Mouse (Mus musculus): ENCODE measurements at regions not wholly inside any gene's neighbourhood (a gene's known extent, or its start where the extent isn't known, plus 50 kb on each side); places are given as distances from the start of the nearest gene placed in this dataset.
A peak's percentile ranks its signal among the peaks of the same experiment; 100 is the strongest.

GRCm38 (mm10) chr17:85877426-85877825, 189.4 kb upstream of the Six2 start:
- Histone ChIP-seq H3K27ac (replicated peaks) (no peak overlapping the region), H3K4me3 (no peak overlapping the region), H3K4me2 (replicated peaks) (no peak overlapping the region), H3K9ac (replicated peaks) (no peak overlapping the region), H3K9me3 (no peaks in the 10 kb centered on the region), H3K36me3 (no peaks in the 10 kb centered on the region), H3K27me3 (peaks cover 33% of the 10 kb centered on the region), H3K4me1 (peaks cover 28% of the 10 kb centered on the region)
- no peak for ATAC-seq (ENCODE audit: low FRiP score, low read depth)
- 37% methylated on average over 3 of the region's 3 CpGs for WGBS

GRCm38 (mm10) chr17:85876853-85877252, 188.8 kb upstream of the Six2 start:
- peaks cover 31% of the 10 kb centered on the region for H3K27me3 ChIP-seq
- no peak overlapping the region for H3K9ac ChIP-seq (replicated peaks)
- 75% methylated on average over 10 of the region's 10 CpGs for WGBS
- H3K4me3 ChIP-seq: no peak overlapping the region
- no peak overlapping the region for H3K27ac ChIP-seq (replicated peaks)
- peaks cover 22% of the 10 kb centered on the region for H3K4me1 ChIP-seq
- no peaks in the 10 kb centered on the region for H3K9me3 ChIP-seq
- no peak overlapping the region for H3K4me2 ChIP-seq (replicated peaks)
- H3K36me3 ChIP-seq: no peaks in the 10 kb centered on the region
- ATAC-seq (ENCODE audit: low FRiP score, low read depth): no peak

GRCm38 (mm10) chr17:85873853-85874586, 185.9 kb upstream of the Six2 start:
- peak overlapping the region; percentile 52 for H3K27ac ChIP-seq (replicated peaks)
- H3K36me3 ChIP-seq: no peaks in the 10 kb centered on the region
- H3K4me1 ChIP-seq: peaks cover 23% of the 10 kb centered on the region
- ATAC-seq (ENCODE audit: low FRiP score, low read depth): peak; percentile 63; the same call in 1 of the 2 replicates
- H3K9me3 ChIP-seq: no peaks in the 10 kb centered on the region
- no peak overlapping the region for H3K9ac ChIP-seq (replicated peaks)
- H3K27me3 ChIP-seq: peaks cover 28% of the 10 kb centered on the region
- peak overlapping the region; percentile 48 for H3K4me2 ChIP-seq (replicated peaks)
- WGBS: 18% methylated on average over 13 of the region's 13 CpGs
- H3K4me3 ChIP-seq: peak overlapping the region; percentile 21; the same call in 1 of the 2 replicates

- Histone ChIP-seq H3K9ac (replicated peaks) (no peak overlapping the region), H3K4me3 (no peak overlapping the region), H3K9me3 (no peaks in the 10 kb centered on the region), H3K4me2 (replicated peaks) (no peak overlapping the region), H3K36me3 (no peaks in the 10 kb centered on the region), H3K4me1 (peaks cover 24% of the 10 kb centered on the region), H3K27ac (replicated peaks) (no peak overlapping the region), H3K27me3 (peaks cover 28% of the 10 kb centered on the region)
- 68% methylated on average over 6 of the region's 6 CpGs for WGBS
- no peak for ATAC-seq (ENCODE audit: low FRiP score, low read depth)
Measured at GRCm38 (mm10) chr17:85872903-85873413, 184.9 kb upstream of the Six2 start.

GRCm38 (mm10) chr17:85870406-85870805, 182.3 kb upstream of the Six2 start:
- 61% methylated on average over 8 of the region's 8 CpGs for WGBS
- Histone ChIP-seq H3K27me3 (peaks cover 18% of the 10 kb centered on the region), H3K9me3 (no peaks in the 10 kb centered on the region), H3K4me2 (replicated peaks) (no peak overlapping the region), H3K4me1 (peaks cover 24% of the 10 kb centered on the region), H3K27ac (replicated peaks) (no peak overlapping the region), H3K36me3 (no peaks in the 10 kb centered on the region), H3K4me3 (no peak overlapping the region), H3K9ac (replicated peaks) (no peak overlapping the region)
- ATAC-seq (ENCODE audit: low FRiP score, low read depth): no peak

- no peak overlapping the region for H3K9ac ChIP-seq (replicated peaks)
- WGBS: 22% methylated on average over 5 of the region's 5 CpGs
- H3K27me3 ChIP-seq: peaks cover 17% of the 10 kb centered on the region
Measured at GRCm38 (mm10) chr17:85869179-85869578, 181.1 kb upstream of the Six2 start.

GRCm38 (mm10) chr17:85867945-85868616, 180.0 kb upstream of the Six2 start:
- no peak overlapping the region for H3K4me2 ChIP-seq (replicated peaks)
- no peak for ATAC-seq (ENCODE audit: low FRiP score, low read depth)
- H3K9me3 ChIP-seq: no peaks in the 10 kb centered on the region
- no peak overlapping the region for H3K9ac ChIP-seq (replicated peaks)
- H3K4me3 ChIP-seq: no peak overlapping the region
- WGBS: 81% methylated on average over 12 of the region's 12 CpGs
- peaks cover 7% of the 10 kb centered on the region; the same call in 1 of the 2 replicates for H3K4me1 ChIP-seq
- H3K27me3 ChIP-seq: peaks cover 16% of the 10 kb centered on the region
- no peaks in the 10 kb centered on the region for H3K36me3 ChIP-seq
- H3K27ac ChIP-seq (replicated peaks): no peak overlapping the region

More at GRCm38 (mm10) chr17:85869179-85869578, 181.1 kb upstream of the Six2 start:
- Histone ChIP-seq H3K4me1 (peaks cover 18% of the 10 kb centered on the region), H3K27ac (replicated peaks) (no peak overlapping the region), H3K4me3 (no peak overlapping the region), H3K36me3 (no peaks in the 10 kb centered on the region), H3K4me2 (replicated peaks) (no peak overlapping the region), H3K9me3 (no peaks in the 10 kb centered on the region)
- peak; percentile 55 for ATAC-seq (ENCODE audit: low FRiP score, low read depth)

- Histone ChIP-seq H3K27me3 (peaks cover 4% of the 10 kb centered on the region; the same call in 1 of the 2 replicates), H3K9ac (replicated peaks) (no peak overlapping the region), H3K4me2 (replicated peaks) (no peak overlapping the region), H3K9me3 (no peaks in the 10 kb centered on the region), H3K4me1 (peaks cover 6% of the 10 kb centered on the region; the same call in 1 of the 2 replicates), H3K4me3 (no peak overlapping the region), H3K36me3 (no peaks in the 10 kb centered on the region), H3K27ac (replicated peaks) (no peak overlapping the region)
- no peak for ATAC-seq (ENCODE audit: low FRiP score, low read depth)
- 74% methylated on average over 3 of the region's 3 CpGs for WGBS
Measured at GRCm38 (mm10) chr17:85866581-85866980, 178.5 kb upstream of the Six2 start.

GRCm38 (mm10) chr17:85865940-85866339, 177.9 kb upstream of the Six2 start:
- WGBS: 91% methylated on average over 4 of the region's 4 CpGs
- no peak overlapping the region for H3K4me2 ChIP-seq (replicated peaks)
- H3K27ac ChIP-seq (replicated peaks): no peak overlapping the region
- no peak overlapping the region for H3K4me3 ChIP-seq
- H3K9me3 ChIP-seq: no peaks in the 10 kb centered on the region
- peaks cover 4% of the 10 kb centered on the region; the same call in 1 of the 2 replicates for H3K27me3 ChIP-seq
- H3K36me3 ChIP-seq: no peaks in the 10 kb centered on the region
- no peak overlapping the region for H3K9ac ChIP-seq (replicated peaks)
- no peak for ATAC-seq (ENCODE audit: low FRiP score, low read depth)
- peaks cover 6% of the 10 kb centered on the region; the same call in 1 of the 2 replicates for H3K4me1 ChIP-seq

GRCm38 (mm10) chr17:85861328-85861727, 173.3 kb upstream of the Six2 start:
- Histone ChIP-seq H3K36me3 (no peaks in the 10 kb centered on the region), H3K4me3 (no peak overlapping the region), H3K27ac (replicated peaks) (no peak overlapping the region), H3K9me3 (no peaks in the 10 kb centered on the region), H3K9ac (replicated peaks) (no peak overlapping the region), H3K4me2 (replicated peaks) (no peak overlapping the region), H3K4me1 (peaks cover 9% of the 10 kb centered on the region; the same call in 1 of the 2 replicates), H3K27me3 (peaks cover 4% of the 10 kb centered on the region; the same call in 1 of the 2 replicates)
- WGBS: 86% methylated on average over 9 of the region's 9 CpGs
- no peak for ATAC-seq (ENCODE audit: low FRiP score, low read depth)

GRCm38 (mm10) chr17:85860797-85861196, 172.7 kb upstream of the Six2 start:
- Histone ChIP-seq H3K9me3 (no peaks in the 10 kb centered on the region), H3K27ac (replicated peaks) (no peak overlapping the region), H3K27me3 (peaks cover 4% of the 10 kb centered on the region; the same call in 1 of the 2 replicates), H3K9ac (replicated peaks) (no peak overlapping the region), H3K36me3 (no peaks in the 10 kb centered on the region), H3K4me2 (replicated peaks) (no peak overlapping the region), H3K4me1 (peaks cover 9% of the 10 kb centered on the region; the same call in 1 of the 2 replicates), H3K4me3 (no peak overlapping the region)
- WGBS: 63% methylated on average over 4 of the region's 4 CpGs
- no peak for ATAC-seq (ENCODE audit: low FRiP score, low read depth)
